Mouse (Mus musculus): ENCODE data around the gene Cyba. TPM values are rescaled to one million over a fixed set of nuclear protein-coding genes. Genes with fewer than 3 reads are reported as not detected.

The Cyba gene
- total and polyA plus RNA-seq, 2 experiments from 2014 or later, result 17.9 to 37.9 TPM

GRCm38 (mm10) chr8:122460524-122461472 is 28.1 kb upstream of the Cyba start, which contains the start of gene Snai3:
Gene Snai3 (minus strand): TSS chr8:122460733.
- Histone ChIP-seq H3K27me3 (ENCODE audit: insufficient read depth, low read length) (peaks cover 28% of the 10 kb centered on the region), H3K9ac (no peak within 1 kb of the TSS), H3K4me2 (ENCODE audit: low read depth) (peak within 1 kb of the TSS; percentile 59), H3K4me1 (ENCODE audit: insufficient read depth) (no peaks in the 10 kb centered on the region), H3K27ac (ENCODE audit: low read depth, low read length) (no peak within 1 kb of the TSS), H3K9me3 (ENCODE audit: low read length) (no peaks in the 10 kb centered on the region), H3K4me3 (ENCODE audit: low read depth, low read length) (peak within 1 kb of the TSS; percentile 32), H3K36me3 (ENCODE audit: insufficient read depth) (no peaks in the 10 kb centered on the region)
- peak; percentile 54 for ATAC-seq
- DNase-seq, result no peak
- WGBS, result 2% methylated on average over 56 of the region's 56 CpGs
- no peak for TF ChIP-seq CTCF (IDR thresholded peaks at IDR 0.05; ENCODE audit: low read depth)

GRCm38 (mm10) chr8:122459990-122460389 is 27.3 kb upstream of the Cyba start:
- Histone ChIP-seq H3K27me3 (ENCODE audit: insufficient read depth, low read length) (peaks cover 28% of the 10 kb centered on the region), H3K27ac (ENCODE audit: low read depth, low read length) (no peak overlapping the region), H3K4me2 (ENCODE audit: low read depth) (peak overlapping the region; percentile 59), H3K9me3 (ENCODE audit: low read length) (no peaks in the 10 kb centered on the region), H3K4me3 (ENCODE audit: low read depth, low read length) (peak overlapping the region; percentile 32; the same call in 1 of the 2 replicates), H3K9ac (no peak overlapping the region), H3K4me1 (ENCODE audit: insufficient read depth) (no peaks in the 10 kb centered on the region), H3K36me3 (ENCODE audit: insufficient read depth) (no peaks in the 10 kb centered on the region)
- no peak for ATAC-seq
- no peak for DNase-seq
- 27% methylated on average over 7 of the region's 7 CpGs for WGBS
- TF ChIP-seq CTCF (IDR thresholded peaks at IDR 0.05; ENCODE audit: low read depth), result no peak

- H3K4me1 ChIP-seq (ENCODE audit: insufficient read depth), result no peaks in the 10 kb centered on the region
- WGBS, result 56% methylated on average over 6 of the region's 6 CpGs
- H3K9me3 ChIP-seq (ENCODE audit: low read length), result no peaks in the 10 kb centered on the region
- no peak for DNase-seq
- H3K4me2 ChIP-seq (ENCODE audit: low read depth), result no peak overlapping the region
- H3K4me3 ChIP-seq (ENCODE audit: low read depth, low read length), result no peak overlapping the region
- peaks cover 28% of the 10 kb centered on the region for H3K27me3 ChIP-seq (ENCODE audit: insufficient read depth, low read length)
- TF ChIP-seq CTCF (IDR thresholded peaks at IDR 0.05; ENCODE audit: low read depth), result peak; percentile 44; the same call in 1 of the 2 replicates
- H3K9ac ChIP-seq, result no peak overlapping the region
- no peak for ATAC-seq
- H3K27ac ChIP-seq (ENCODE audit: low read depth, low read length), result no peak overlapping the region
- H3K36me3 ChIP-seq (ENCODE audit: insufficient read depth), result no peaks in the 10 kb centered on the region
Observed at GRCm38 (mm10) chr8:122459218-122459900, 26.6 kb upstream of the Cyba start.

GRCm38 (mm10) chr8:122457171-122457570 is 24.4 kb upstream of the Cyba start:
- Histone ChIP-seq H3K36me3 (ENCODE audit: insufficient read depth) (no peaks in the 10 kb centered on the region), H3K4me2 (ENCODE audit: low read depth) (no peak overlapping the region), H3K4me3 (ENCODE audit: low read depth, low read length) (no peak overlapping the region), H3K9ac (no peak overlapping the region), H3K27ac (ENCODE audit: low read depth, low read length) (no peak overlapping the region), H3K4me1 (ENCODE audit: insufficient read depth) (no peaks in the 10 kb centered on the region), H3K9me3 (ENCODE audit: low read length) (no peaks in the 10 kb centered on the region), H3K27me3 (ENCODE audit: insufficient read depth, low read length) (peaks cover 28% of the 10 kb centered on the region)
- ATAC-seq (no peak), DNase-seq (no peak)
- 76% methylated on average over 11 of the region's 11 CpGs for WGBS
- TF ChIP-seq CTCF (IDR thresholded peaks at IDR 0.05; ENCODE audit: low read depth), result no peak

- no peaks in the 10 kb centered on the region for H3K9me3 ChIP-seq (ENCODE audit: low read length)
- H3K4me2 ChIP-seq (ENCODE audit: low read depth), result no peak overlapping the region
- no peak overlapping the region for H3K27ac ChIP-seq (ENCODE audit: low read depth, low read length)
- peaks cover under 1% of the 10 kb centered on the region; the same call in 1 of the 2 replicates for H3K27me3 ChIP-seq (ENCODE audit: insufficient read depth, low read length)
- no peak overlapping the region for H3K4me3 ChIP-seq (ENCODE audit: low read depth, low read length)
- WGBS, result 87% methylated on average over 6 of the region's 6 CpGs
- no peaks in the 10 kb centered on the region for H3K36me3 ChIP-seq (ENCODE audit: insufficient read depth)
- H3K4me1 ChIP-seq (ENCODE audit: insufficient read depth), result no peaks in the 10 kb centered on the region
- DNase-seq (no peak), ATAC-seq (no peak)
- H3K9ac ChIP-seq, result no peak overlapping the region
- TF ChIP-seq CTCF (IDR thresholded peaks at IDR 0.05; ENCODE audit: low read depth), result no peak
Observed at GRCm38 (mm10) chr8:122454409-122454808, 21.7 kb upstream of the Cyba start.

- H3K4me2 ChIP-seq (ENCODE audit: low read depth), result no peak overlapping the region
- H3K9ac ChIP-seq, result no peak overlapping the region
- no peaks in the 10 kb centered on the region for H3K9me3 ChIP-seq (ENCODE audit: low read length)
- WGBS, result 86% methylated on average over 10 of the region's 10 CpGs
- ATAC-seq (no peak), DNase-seq (no peak)
- no peak overlapping the region for H3K4me3 ChIP-seq (ENCODE audit: low read depth, low read length)
- no peak for TF ChIP-seq CTCF (IDR thresholded peaks at IDR 0.05; ENCODE audit: low read depth)
- no peaks in the 10 kb centered on the region for H3K4me1 ChIP-seq (ENCODE audit: insufficient read depth)
- H3K27me3 ChIP-seq (ENCODE audit: insufficient read depth, low read length), result no peaks in the 10 kb centered on the region
- no peak overlapping the region for H3K27ac ChIP-seq (ENCODE audit: low read depth, low read length)
- H3K36me3 ChIP-seq (ENCODE audit: insufficient read depth), result no peaks in the 10 kb centered on the region
Observed at GRCm38 (mm10) chr8:122452154-122452553, 19.4 kb upstream of the Cyba start.

All from forebrain, postnatal 0 days (tissue).